Mouse (Mus musculus) ES-Bruce4 (cell line): Measurements from ENCODE around the gene Phf10. TPM values are rescaled to one million over a fixed set of nuclear protein-coding genes. Genes with fewer than 3 reads are reported as not detected.

Experiments
- H3K27ac ChIP-seq: 2 replicates; pipeline ENCODE4 v1.5.1; 2012; ENCODE audit warnings: low read length, inconsistent platforms; ENCODE audit not compliant: insufficient read depth
- H3K27me3 ChIP-seq: 2 replicates; pipeline ENCODE4 v1.6.1; 2012; ENCODE audit warnings: mild to moderate bottlenecking, low read length, inconsistent platforms; ENCODE audit not compliant: control insufficient read depth, poor library complexity, insufficient read depth, severe bottlenecking
- H3K36me3 ChIP-seq: 2 replicates; pipeline ENCODE4 v1.6.1; 2012; ENCODE audit warnings: inconsistent platforms, mild to moderate bottlenecking, low read length, moderate library complexity; ENCODE audit not compliant: control insufficient read depth, poor library complexity, insufficient read depth, severe bottlenecking
- H3K4me1 ChIP-seq: one replicate; pipeline ENCODE4 v1.8.1; 2011; ENCODE audit warnings: low read length; ENCODE audit not compliant: control insufficient read depth, insufficient read depth
- H3K4me3 ChIP-seq: 2 replicates; pipeline ENCODE4 v1.5.1; 2011; ENCODE audit warnings: low read depth, mild to moderate bottlenecking, low read length
- H3K9ac ChIP-seq: 2 replicates; pipeline ENCODE4 v1.6.1; 2012; ENCODE audit warnings: low read depth, mild to moderate bottlenecking, inconsistent platforms; ENCODE audit not compliant: poor library complexity, severe bottlenecking
- H3K9me3 ChIP-seq: replicated peaks from 2 replicates; pipeline ENCODE4 v1.6.1; 2012; ENCODE audit warnings: mild to moderate bottlenecking, low read length, inconsistent platforms; ENCODE audit not compliant: control insufficient read depth, poor library complexity, insufficient read depth, severe bottlenecking
- CTCF ChIP-seq: IDR thresholded peaks from one replicate; pipeline ENCODE4 v1.8.1; 2011; ENCODE audit warnings: low read depth, low read length
- EP300 ChIP-seq: IDR thresholded peaks from 2 replicates; pipeline ENCODE4 v1.6.1; 2011; ENCODE audit warnings: low read depth, low read length; ENCODE audit not compliant: insufficient read depth
- POLR2A ChIP-seq: IDR thresholded peaks from one replicate; pipeline ENCODE4 v1.8.1; 2011; ENCODE audit warnings: low read length; ENCODE audit not compliant: insufficient read depth
- polyA plus RNA-seq: library from polyadenylated mRNA; stranded (reverse); fragments of >200 nt; gene quantifications from 2 replicates; pipeline ENCODE4 v1.2.4, GENCODE M21; 2011; ENCODE audit warnings: low read depth; ENCODE audit not compliant: missing spikeins, insufficient read depth, insufficient read length

The Phf10 gene
- polyA plus RNA-seq, 1 experiment = 107 TPM

DNA sequence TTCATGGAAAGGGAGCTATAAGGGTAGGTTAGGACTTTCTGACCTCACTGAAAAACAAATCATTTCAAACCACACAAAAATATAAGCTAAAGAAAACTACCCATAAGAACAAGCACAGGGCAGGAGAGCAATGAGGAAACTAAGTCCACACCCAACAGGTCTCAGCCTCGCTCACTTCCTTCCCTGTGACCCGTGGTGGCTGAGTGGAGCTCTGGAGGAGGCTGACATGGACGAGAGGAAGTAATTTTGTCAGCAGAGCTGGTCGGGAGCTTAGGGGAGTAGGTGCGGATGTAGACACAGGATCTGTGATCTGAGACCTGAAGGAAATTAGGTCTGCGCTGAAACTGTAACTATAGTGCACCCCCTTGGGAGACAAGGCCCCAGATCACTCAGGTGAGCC is 39.5 kb downstream of the Phf10 start:
- TF ChIP-seq EP300 = no peak
- TF ChIP-seq CTCF = no peak
- TF ChIP-seq POLR2A = no peak
- no peak overlapping the region for H3K9ac ChIP-seq

DNA sequence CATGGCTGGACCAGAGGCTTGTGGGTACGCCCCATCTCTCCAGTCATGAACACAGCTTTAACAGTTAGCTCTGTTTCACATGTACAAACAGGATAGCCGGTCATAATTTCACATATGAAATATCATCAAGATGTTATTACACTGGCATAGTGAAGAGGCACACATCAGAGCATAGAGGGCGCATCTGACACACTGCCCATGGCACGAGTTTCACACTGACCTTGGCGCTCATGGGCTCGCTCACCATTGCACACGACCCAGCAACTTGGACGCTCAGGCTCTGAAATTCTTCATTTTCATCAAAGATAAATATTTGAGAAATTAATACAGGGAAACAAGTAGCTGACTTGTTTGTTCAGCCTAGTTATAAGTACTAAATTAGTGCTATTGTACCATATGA is 43.2 kb downstream of the Phf10 start:
- Histone ChIP-seq H3K4me3 (no peak overlapping the region), H3K27me3 (no peaks in the 10 kb centered on the region), H3K4me1 (no peaks in the 10 kb centered on the region)

More for the DNA sequence above, 39.5 kb downstream of the Phf10 start:
- no peak overlapping the region for H3K4me3 ChIP-seq
- H3K27me3 ChIP-seq = no peaks in the 10 kb centered on the region
- no peaks in the 10 kb centered on the region for H3K36me3 ChIP-seq
- no peak overlapping the region for H3K27ac ChIP-seq
- no peaks in the 10 kb centered on the region for H3K9me3 ChIP-seq
- H3K4me1 ChIP-seq = no peaks in the 10 kb centered on the region

DNA sequence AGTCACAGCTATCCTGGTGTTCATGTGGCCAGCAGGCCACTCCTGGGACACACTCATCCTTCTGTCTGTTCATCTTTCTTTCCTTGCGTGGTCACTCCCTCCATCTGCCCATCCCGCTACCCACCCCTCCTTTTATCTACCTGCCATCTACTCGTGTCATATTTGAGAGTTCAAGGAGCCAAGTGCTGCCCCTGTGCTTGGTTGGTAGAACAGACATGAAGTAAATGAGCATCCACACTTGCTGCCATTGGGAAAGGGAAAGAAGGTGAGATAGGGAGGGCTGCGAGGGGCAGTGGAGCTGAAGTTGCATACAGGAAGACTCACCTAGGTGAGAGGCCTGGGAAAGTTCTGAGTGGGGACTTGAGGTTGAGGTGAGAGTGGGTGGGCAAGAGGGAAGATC is 46.7 kb downstream of the Phf10 start:
- Histone ChIP-seq H3K36me3 (no peaks in the 10 kb centered on the region), H3K4me1 (no peaks in the 10 kb centered on the region), H3K9ac (no peak overlapping the region), H3K9me3 (no peaks in the 10 kb centered on the region), H3K27ac (no peak overlapping the region), H3K4me3 (no peak overlapping the region), H3K27me3 (no peaks in the 10 kb centered on the region)
- TF ChIP-seq EP300 = no peak
- no peak for TF ChIP-seq CTCF
- TF ChIP-seq POLR2A = no peak

More for the DNA sequence above, 43.2 kb downstream of the Phf10 start:
- no peaks in the 10 kb centered on the region for H3K9me3 ChIP-seq
- H3K27ac ChIP-seq = no peak overlapping the region
- TF ChIP-seq POLR2A (no peak), CTCF (no peak), EP300 (no peak)
- no peaks in the 10 kb centered on the region for H3K36me3 ChIP-seq
- no peak overlapping the region for H3K9ac ChIP-seq

DNA sequence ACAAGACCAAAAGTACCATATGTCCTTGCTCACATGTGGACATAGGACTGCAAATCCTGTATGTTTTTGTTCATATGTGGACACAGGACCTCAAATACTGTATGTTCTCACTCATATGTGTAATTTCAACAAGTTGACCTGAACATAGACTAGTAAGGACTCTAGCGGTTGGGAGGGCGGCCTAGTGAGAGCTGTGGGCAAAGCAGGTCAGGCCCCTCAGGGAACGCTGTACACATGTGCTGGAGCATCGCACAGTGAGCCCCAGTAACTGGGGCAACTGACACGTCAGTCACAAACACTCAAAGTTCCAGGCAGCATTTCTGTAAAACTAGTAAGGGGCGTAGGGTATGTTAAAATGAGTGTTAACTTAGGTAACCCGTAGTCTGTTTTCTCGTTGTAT is 48.1 kb downstream of the Phf10 start:
- Histone ChIP-seq H3K36me3 (no peaks in the 10 kb centered on the region), H3K9me3 (no peaks in the 10 kb centered on the region), H3K27ac (no peak overlapping the region), H3K9ac (no peak overlapping the region), H3K4me1 (no peaks in the 10 kb centered on the region), H3K27me3 (no peaks in the 10 kb centered on the region), H3K4me3 (no peak overlapping the region)
- TF ChIP-seq CTCF = no peak
- no peak for TF ChIP-seq POLR2A
- no peak for TF ChIP-seq EP300

DNA sequence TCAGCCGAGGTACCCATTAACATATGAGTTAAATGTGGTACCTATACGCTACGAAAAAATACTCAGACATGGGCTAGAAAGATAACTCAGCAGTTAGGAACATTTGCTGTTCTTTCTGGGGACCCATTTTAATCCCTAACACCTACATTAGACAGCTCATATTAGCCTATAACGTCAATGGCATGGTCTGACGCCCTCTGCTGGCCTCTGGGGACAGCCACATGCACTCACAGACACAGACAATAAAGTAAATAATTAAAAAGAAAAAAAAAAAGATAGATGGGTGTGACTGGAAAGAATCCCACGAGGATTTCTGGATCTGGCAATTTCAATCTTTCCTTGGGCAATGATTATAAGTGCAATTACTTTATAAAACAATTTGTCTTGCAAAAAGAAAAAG is 48.7 kb downstream of the Phf10 start:
- no peaks in the 10 kb centered on the region for H3K27me3 ChIP-seq
- H3K4me1 ChIP-seq = no peaks in the 10 kb centered on the region
- H3K9ac ChIP-seq = no peak overlapping the region
- H3K36me3 ChIP-seq = no peaks in the 10 kb centered on the region
- H3K27ac ChIP-seq = no peak overlapping the region
- TF ChIP-seq POLR2A (no peak), EP300 (no peak), CTCF (peak; percentile 56)
- no peak overlapping the region for H3K4me3 ChIP-seq
- no peaks in the 10 kb centered on the region for H3K9me3 ChIP-seq

DNA sequence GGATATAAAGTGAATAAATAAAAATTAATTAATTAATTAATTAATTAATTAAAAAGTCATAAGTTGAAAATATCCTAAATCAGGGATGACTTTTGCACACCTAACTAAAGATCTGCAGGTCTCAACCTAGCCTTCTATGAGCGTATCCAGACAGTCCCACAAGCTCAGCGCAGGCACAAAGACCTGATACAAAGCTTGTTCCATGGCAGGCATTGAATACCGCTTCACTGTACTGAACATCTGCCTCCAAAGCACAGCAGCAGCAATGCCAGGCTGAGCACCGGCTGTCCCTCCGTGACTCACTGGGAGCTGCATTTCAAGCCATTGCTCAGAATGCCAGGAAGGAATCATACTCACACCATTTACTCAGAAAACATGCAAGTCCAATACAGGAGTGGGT is 50.3 kb downstream of the Phf10 start:
- H3K9ac ChIP-seq = no peak overlapping the region
- H3K27me3 ChIP-seq = no peaks in the 10 kb centered on the region
- H3K36me3 ChIP-seq = no peaks in the 10 kb centered on the region
- no peaks in the 10 kb centered on the region for H3K9me3 ChIP-seq
- H3K27ac ChIP-seq = no peak overlapping the region
- no peaks in the 10 kb centered on the region for H3K4me1 ChIP-seq
- H3K4me3 ChIP-seq = no peak overlapping the region
- no peak for TF ChIP-seq CTCF
- no peak for TF ChIP-seq POLR2A
- TF ChIP-seq EP300 = no peak
